In the genomic region with DNA sequence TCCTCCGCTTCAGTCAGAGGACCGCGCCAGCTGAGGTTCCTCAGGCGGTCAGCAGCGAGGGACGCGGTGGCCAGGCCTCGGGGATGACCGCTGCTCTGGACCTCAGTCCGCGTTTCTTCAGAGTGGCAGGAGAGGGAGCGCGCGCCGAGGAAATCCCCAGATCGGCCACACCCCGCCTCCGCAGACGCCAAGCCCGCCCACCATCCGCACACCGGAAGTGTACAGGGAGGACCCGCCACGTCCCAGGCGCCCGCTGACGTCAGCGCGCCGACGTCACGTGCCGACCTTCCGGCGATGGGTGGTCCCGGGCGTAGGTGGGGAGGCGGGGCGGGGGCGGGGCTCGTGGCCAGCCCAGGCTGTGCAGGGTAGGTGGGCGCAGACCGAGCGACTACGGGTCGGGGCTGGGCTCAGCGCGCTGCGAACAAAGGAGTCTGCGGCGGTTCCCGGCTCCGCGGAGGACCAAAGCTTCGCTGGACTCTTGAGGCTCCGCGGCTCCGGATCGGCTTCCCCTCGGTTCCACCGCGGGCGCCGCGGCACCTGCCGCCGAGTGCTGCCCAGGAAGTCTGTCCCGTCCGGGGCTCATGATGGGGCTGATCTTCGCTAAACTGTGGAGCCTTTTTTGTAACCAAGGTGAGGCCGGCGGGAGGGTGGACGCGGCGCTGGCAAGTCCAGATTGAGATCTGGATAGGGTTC, we compare ENCODE assay signal across 8 mouse cellular contexts. TPM values are rescaled to one million over a fixed set of nuclear protein-coding genes. Genes with fewer than 3 reads are reported as not detected.
A peak's percentile ranks its signal among the peaks of the same experiment; 100 is the strongest.
DNase-seq lines count a peak whose midpoint lies in the region; ATAC-seq and TF ChIP-seq lines count a peak whose summit lies in the region.

A gene (minus strand): TSS at position 125 of the 693 bp plus-strand sequence.

- 0 out of 2 replicates have a peak, but pooled peaks cover 5% of the 10 kb centered on the region for H3K36me3 ChIP-seq in forebrain, embryonic 13.5 days (ENCODE audit: poor library complexity, severe bottlenecking)
- no peaks in the 10 kb centered on the region for H3K36me3 ChIP-seq in liver, embryonic 16.5 days (ENCODE audit: control insufficient read depth, insufficient read depth)
- no peaks in the 10 kb centered on the region for H3K36me3 ChIP-seq in neural tube, embryonic 12.5 days
- H3K36me3 ChIP-seq in stomach, postnatal 0 days (ENCODE audit: control insufficient read depth, insufficient read depth, low read length): no peaks in the 10 kb centered on the region

- H3K4me2 ChIP-seq in forebrain, embryonic 13.5 days: peak within 1 kb of the TSS; percentile 65
- H3K4me2 ChIP-seq in liver, embryonic 16.5 days (ENCODE audit: low read depth, low read length): peak within 1 kb of the TSS; percentile 87
- H3K4me2 ChIP-seq in neural tube, embryonic 12.5 days (replicated peaks): peak within 1 kb of the TSS; percentile 56
- H3K4me2 ChIP-seq in stomach, postnatal 0 days (replicated peaks; ENCODE audit: low read depth): peak within 1 kb of the TSS; percentile 74

- intact Hi-C loops in heart, postnatal 10 days (cut with DNase I): no loop called here

- no peak for TF ChIP-seq EP300 in stomach, postnatal 0 days (optimal IDR thresholded peaks at IDR 0.05)

- H3K4me3 ChIP-seq in forebrain, embryonic 13.5 days: peak within 1 kb of the TSS; percentile 74
- peak within 1 kb of the TSS; percentile 99 for H3K4me3 ChIP-seq in liver, embryonic 16.5 days (ENCODE audit: low read depth, low read length)
- H3K4me3 ChIP-seq in neural tube, embryonic 12.5 days: peak within 1 kb of the TSS; percentile 79
- peak within 1 kb of the TSS; percentile 82 for H3K4me3 ChIP-seq in stomach, postnatal 0 days (ENCODE audit: low read depth, low read length)

- ATAC-seq in cerebellum, adult (ENCODE audit: insufficient number of reproducible peaks, low FRiP score, low TSS enrichment): peak; percentile 96
- peak; percentile 99 for ATAC-seq in forebrain, embryonic 13.5 days
- peak; percentile 99 for ATAC-seq in liver, embryonic 16.5 days (ENCODE audit: low read depth)
- peak; percentile 100 for ATAC-seq in neural tube, embryonic 12.5 days (ENCODE audit: low FRiP score, low read depth)
- peak; percentile 98 for ATAC-seq in stomach, postnatal 0 days (ENCODE audit: low FRiP score, low TSS enrichment)

- DNase-seq in ES-CJ7 (ENCODE audit: low read depth, low spot score): peak; percentile 95
- DNase-seq in heart, postnatal 10 days: peak; percentile 98
- DNase-seq in kidney, postnatal 4 days: peak; percentile 98 to 99
- DNase-seq in stomach, postnatal 0 days (ENCODE audit: low spot score): peak; percentile 99

- H3K4me1 ChIP-seq in forebrain, embryonic 13.5 days: peaks cover 33% of the 10 kb centered on the region
- H3K4me1 ChIP-seq in liver, embryonic 16.5 days (ENCODE audit: control insufficient read depth, low read depth, low read length): peaks cover 11% of the 10 kb centered on the region
- H3K4me1 ChIP-seq in neural tube, embryonic 12.5 days: peaks cover 15% of the 10 kb centered on the region
- no peaks in the 10 kb centered on the region for H3K4me1 ChIP-seq in stomach, postnatal 0 days (replicated peaks; ENCODE audit: control insufficient read depth, insufficient read depth)

- H3K9ac ChIP-seq in forebrain, embryonic 13.5 days: peak within 1 kb of the TSS; percentile 98
- peak within 1 kb of the TSS; percentile 92 for H3K9ac ChIP-seq in liver, embryonic 16.5 days (ENCODE audit: low read depth, low read length)
- peak within 1 kb of the TSS; percentile 94 for H3K9ac ChIP-seq in neural tube, embryonic 12.5 days
- peak within 1 kb of the TSS; percentile 96 for H3K9ac ChIP-seq in stomach, postnatal 0 days (ENCODE audit: low read length)

- WGBS in forebrain, embryonic 13.5 days: under 1% methylated on average over 72 of the region's 75 CpGs
- under 1% methylated on average over 71 of the region's 75 CpGs for WGBS in liver, embryonic 16.5 days (ENCODE audit: insufficient replicate concordance)
- under 1% methylated on average over 75 of the region's 75 CpGs for WGBS in neural tube, embryonic 12.5 days
- WGBS in stomach, postnatal 0 days: under 1% methylated on average over 63 of the region's 75 CpGs

- H3K9me3 ChIP-seq in forebrain, embryonic 13.5 days (replicated peaks): no peaks in the 10 kb centered on the region
- H3K9me3 ChIP-seq in liver, embryonic 16.5 days (replicated peaks; ENCODE audit: control insufficient read depth, low read length): no peaks in the 10 kb centered on the region
- H3K9me3 ChIP-seq in neural tube, embryonic 12.5 days: no peaks in the 10 kb centered on the region
- no peaks in the 10 kb centered on the region for H3K9me3 ChIP-seq in stomach, postnatal 0 days (ENCODE audit: control insufficient read depth, low read length)

- peak within 1 kb of the TSS; percentile 92 for H3K27ac ChIP-seq in forebrain, embryonic 13.5 days
- peak within 1 kb of the TSS; percentile 88 for H3K27ac ChIP-seq in liver, embryonic 16.5 days (ENCODE audit: low read length)
- H3K27ac ChIP-seq in neural tube, embryonic 12.5 days: peak within 1 kb of the TSS; percentile 93
- peak within 1 kb of the TSS; percentile 97 for H3K27ac ChIP-seq in stomach, postnatal 0 days (replicated peaks)

- no peaks in the 10 kb centered on the region for H3K27me3 ChIP-seq in forebrain, embryonic 13.5 days
- H3K27me3 ChIP-seq in liver, embryonic 16.5 days (ENCODE audit: control insufficient read depth, insufficient read depth, low read depth, low read length): no peaks in the 10 kb centered on the region
- H3K27me3 ChIP-seq in neural tube, embryonic 12.5 days (replicated peaks): no peaks in the 10 kb centered on the region
- no peaks in the 10 kb centered on the region for H3K27me3 ChIP-seq in stomach, postnatal 0 days (ENCODE audit: control insufficient read depth, insufficient read depth, low read length)

- TF ChIP-seq CTCF in stomach, postnatal 0 days (IDR thresholded peaks at IDR 0.05; ENCODE audit: low read depth): peak; percentile 70

RNA-seq across cellular contexts. Expression of the gene that starts here (rescaled TPM):
- polyA plus RNA-seq in forebrain, embryonic 13.5 days (2015; fragmentation: Nextera tagmentation; extraction: Ambion mirVana): 18.6 and 19.8 TPM in 2 replicates
- 1 to 10 TPM; 5.0 to 8.0 TPM for total RNA-seq in heart, postnatal 10 days (2021)
- polyA plus RNA-seq in liver, embryonic 16.5 days (2015; fragmentation: Nextera tagmentation; extraction: Ambion mirVana): 3.7 and 4.1 TPM in 2 replicates
- 13.3 and 17.1 TPM in 2 replicates for polyA plus RNA-seq in neural tube, embryonic 12.5 days (2016; fragmentation: Nextera tagmentation; extraction: Ambion mirVana)
- 8.1 and 9.5 TPM in 2 replicates for polyA plus RNA-seq in stomach, postnatal 0 days (2015; fragmentation: Nextera tagmentation; extraction: Ambion mirVana)

Comparison
In these comparisons a context has a peak if more than half of its experiments do, and no peak if none do; other contexts are left out.
1. Peak in every context shown above with its lines: DNase-seq, ATAC-seq, H3K4me3 ChIP-seq and H3K27ac ChIP-seq.